Mouse (Mus musculus): Measurements from ENCODE around the gene Tor2a.

DNA sequence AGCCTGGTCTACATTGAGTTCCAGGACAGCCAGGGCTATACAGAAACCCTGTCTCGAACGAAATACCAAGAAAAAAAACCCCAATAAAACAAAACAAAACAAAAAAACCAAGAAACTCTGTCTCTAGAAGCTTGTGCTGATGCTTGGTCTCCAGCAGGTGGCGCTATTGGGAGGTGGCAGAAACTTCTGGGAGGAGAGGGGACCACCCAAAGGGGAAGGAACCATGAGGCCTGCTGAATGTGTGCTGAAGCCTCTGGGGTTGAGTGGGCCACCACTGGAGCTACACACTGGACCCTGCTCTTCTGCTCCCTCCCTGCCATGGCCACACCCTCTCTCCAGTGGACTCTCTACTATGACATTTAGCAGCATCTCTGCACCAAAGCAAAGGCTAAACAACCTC lies 48.4 kb upstream of the Tor2a start:
- TF ChIP-seq GATA1 (IDR thresholded peaks at IDR 0.05; ENCODE audit: borderline replicate concordance, low read length) (no peak), CTCF (IDR thresholded peaks at IDR 0.05; ENCODE audit: low read depth, low read length) (peak; percentile 61), TAL1 (conservative IDR thresholded peaks at IDR 0.05; ENCODE audit: low read depth, low read length) (no peak), GATA2 (IDR thresholded peaks at IDR 0.05; ENCODE audit: borderline replicate concordance, low read depth, low read length) (no peak), POLR2AphosphoS5 (IDR thresholded peaks at IDR 0.05; ENCODE audit: insufficient replicate concordance, low read depth, low read length) (no peak)

Measured in G1E (cell line).